Mouse (Mus musculus): ENCODE data around the gene Zzz3. TPM values are rescaled to one million over a fixed set of nuclear protein-coding genes. Genes with fewer than 3 reads are reported as not detected.
"Not testable (repeated sequence)": the region's sequence is repeated elsewhere in the genome, so short reads cannot be mapped to it uniquely, and the experiment has no call there.

Zzz3 gene
- polyA plus RNA-seq, 1 experiment from 2014 or later, result 36.0 TPM

DNA sequence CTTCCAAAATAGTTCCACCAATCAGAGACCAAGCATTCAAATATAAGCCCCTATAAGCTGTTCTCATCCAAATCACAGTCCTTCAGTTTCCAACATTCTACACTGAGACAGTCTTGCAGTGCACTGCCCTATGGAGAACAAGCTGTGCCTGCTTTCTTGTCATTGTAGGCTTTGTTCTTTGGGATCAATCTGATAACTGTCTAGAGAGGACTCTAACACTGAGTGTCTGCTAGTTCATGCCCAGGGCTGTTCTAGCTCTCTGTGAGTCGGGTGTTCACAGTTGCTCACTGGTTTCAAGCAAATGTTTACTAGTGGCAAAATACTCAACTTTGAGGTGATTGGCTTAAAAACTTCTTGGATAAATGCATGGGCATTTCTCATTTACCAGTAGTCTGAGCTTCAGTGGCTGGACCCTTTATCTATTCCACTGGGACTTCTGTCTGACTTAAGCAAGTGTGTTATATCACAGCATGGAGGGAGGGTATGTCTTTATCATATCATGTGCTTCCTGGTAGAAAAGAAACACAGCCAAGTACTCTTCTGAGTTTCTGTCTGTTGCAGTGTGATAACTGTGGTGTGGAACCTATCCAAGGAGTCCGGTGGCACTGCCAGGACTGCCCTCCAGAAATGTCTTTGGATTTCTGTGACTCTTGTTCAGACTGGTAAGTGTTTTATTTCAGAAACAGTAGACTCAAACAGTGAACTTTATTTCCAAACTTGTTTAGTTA is 62.2 kb downstream of the Zzz3 start:
- peaks cover 54% of the 10 kb centered on the region for H3K36me3 ChIP-seq
- no peak overlapping the region for H3K4me2 ChIP-seq
- no peaks in the 10 kb centered on the region for H3K27me3 ChIP-seq
- H3K4me1 ChIP-seq (replicated peaks), result no peaks in the 10 kb centered on the region
- H3K9me3 ChIP-seq, result no peaks in the 10 kb centered on the region
- H3K27ac ChIP-seq, result no peak overlapping the region
- H3K9ac ChIP-seq, result no peak overlapping the region
- WGBS, result 96% methylated on average over 2 of the region's 2 CpGs
- H3K4me3 ChIP-seq, result no peak overlapping the region
- no peak for ATAC-seq (ENCODE audit: low FRiP score)

DNA sequence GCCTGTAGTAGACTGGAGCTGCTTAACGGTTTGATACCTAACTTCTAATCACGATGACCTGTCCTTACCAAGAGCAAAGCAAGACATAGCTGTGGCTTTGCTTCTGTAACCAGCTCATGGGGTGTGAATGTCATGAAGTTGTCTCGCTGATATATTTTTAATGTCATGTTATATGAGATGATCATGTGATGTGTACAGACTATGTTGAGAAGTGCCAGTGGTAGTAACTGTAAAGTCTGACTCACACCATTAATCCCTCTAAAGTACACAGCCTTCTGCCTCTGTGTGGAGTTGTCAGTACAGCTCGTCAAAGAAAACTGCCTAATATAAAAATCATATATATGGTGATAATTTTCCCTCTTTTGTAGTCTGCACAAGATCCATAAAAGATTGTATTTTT is 63.6 kb downstream of the Zzz3 start:
- not testable (repeated sequence) for H3K27me3 ChIP-seq; H3K4me3 ChIP-seq; H3K27ac ChIP-seq; H3K9ac ChIP-seq; ATAC-seq (ENCODE audit: low FRiP score); H3K9me3 ChIP-seq; H3K4me1 ChIP-seq (replicated peaks); H3K4me2 ChIP-seq
- 93% methylated on average over 4 of the region's 4 CpGs for WGBS
- H3K36me3 ChIP-seq, result peaks cover 51% of the 10 kb centered on the region

GRCm38 (mm10) chr3:152460802-152461201 is 65.5 kb downstream of the Zzz3 start:
- H3K4me2 ChIP-seq, result no peak overlapping the region
- no peak overlapping the region for H3K4me3 ChIP-seq
- 62% methylated on average over 4 of the region's 4 CpGs for WGBS
- no peaks in the 10 kb centered on the region for H3K27me3 ChIP-seq
- no peaks in the 10 kb centered on the region for H3K4me1 ChIP-seq (replicated peaks)
- no peaks in the 10 kb centered on the region for H3K9me3 ChIP-seq
- H3K27ac ChIP-seq, result no peak overlapping the region
- no peak for ATAC-seq (ENCODE audit: low FRiP score)
- H3K9ac ChIP-seq, result no peak overlapping the region
- H3K36me3 ChIP-seq, result peaks cover 39% of the 10 kb centered on the region

GRCm38 (mm10) chr3:152462038-152462547 is 66.8 kb downstream of the Zzz3 start:
- Histone ChIP-seq H3K9me3 (no peaks in the 10 kb centered on the region), H3K36me3 (peaks cover 26% of the 10 kb centered on the region), H3K9ac (no peak overlapping the region), H3K4me3 (no peak overlapping the region), H3K27ac (no peak overlapping the region), H3K27me3 (no peaks in the 10 kb centered on the region), H3K4me1 (replicated peaks) (no peaks in the 10 kb centered on the region), H3K4me2 (no peak overlapping the region)
- ATAC-seq (ENCODE audit: low FRiP score), result no peak
- 92% methylated on average over 10 of the region's 10 CpGs for WGBS

DNA sequence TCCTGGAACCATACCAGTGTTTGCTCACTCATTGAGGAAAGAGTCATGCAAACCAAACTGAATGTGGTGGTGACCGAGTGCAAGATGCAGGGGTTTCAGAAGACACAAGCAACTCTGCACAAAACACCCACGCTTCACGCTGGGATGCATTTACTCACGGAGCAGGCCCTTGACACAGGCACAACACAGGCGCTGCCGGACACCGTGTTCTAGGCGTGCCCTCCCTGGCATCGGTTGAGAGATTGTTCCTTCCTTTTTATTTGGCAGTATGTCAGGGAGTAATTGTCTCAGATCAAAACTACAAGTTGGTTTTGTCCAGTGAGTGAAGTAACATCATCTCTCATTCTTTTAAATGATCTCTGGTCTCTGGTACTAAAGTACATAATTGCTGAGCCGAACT is 67.6 kb downstream of the Zzz3 start:
- no peaks in the 10 kb centered on the region for H3K9me3 ChIP-seq
- H3K4me3 ChIP-seq, result no peak overlapping the region
- H3K9ac ChIP-seq, result no peak overlapping the region
- 95% methylated on average over 10 of the region's 10 CpGs for WGBS
- no peak overlapping the region for H3K27ac ChIP-seq
- H3K36me3 ChIP-seq, result peaks cover 19% of the 10 kb centered on the region
- H3K4me1 ChIP-seq (replicated peaks), result no peaks in the 10 kb centered on the region
- no peaks in the 10 kb centered on the region for H3K27me3 ChIP-seq
- no peak for ATAC-seq (ENCODE audit: low FRiP score)
- no peak overlapping the region for H3K4me2 ChIP-seq

DNA sequence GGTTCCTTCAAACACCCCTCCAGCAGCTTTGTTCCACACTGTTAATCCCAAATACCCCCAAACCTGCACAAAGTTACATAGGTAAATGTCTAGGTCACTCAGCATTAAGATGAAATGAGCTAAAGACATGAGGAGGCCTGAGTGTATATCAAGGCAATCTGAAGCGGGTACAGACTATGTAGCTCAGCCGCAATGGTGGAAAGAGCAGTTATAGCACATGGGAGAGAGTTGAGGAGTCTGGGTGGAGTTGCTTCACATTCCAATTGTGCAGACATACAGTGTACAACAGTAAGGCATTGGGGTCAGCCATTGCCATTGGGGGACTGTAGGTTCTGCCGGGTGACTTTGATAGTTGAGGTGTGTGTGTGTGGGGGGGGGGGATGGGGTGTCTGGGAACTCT is 69.2 kb downstream of the Zzz3 start:
- no peak overlapping the region for H3K4me2 ChIP-seq
- H3K27ac ChIP-seq, result no peak overlapping the region
- no peaks in the 10 kb centered on the region for H3K9me3 ChIP-seq
- ATAC-seq (ENCODE audit: low FRiP score), result no peak
- H3K4me1 ChIP-seq (replicated peaks), result no peaks in the 10 kb centered on the region
- no peak overlapping the region for H3K4me3 ChIP-seq
- H3K36me3 ChIP-seq, result peaks cover 10% of the 10 kb centered on the region
- H3K9ac ChIP-seq, result no peak overlapping the region
- H3K27me3 ChIP-seq, result no peaks in the 10 kb centered on the region
- WGBS, result over 99% methylated on average over 3 of the region's 3 CpGs

- Histone ChIP-seq H3K4me3 (no peak overlapping the region), H3K36me3 (peaks cover 10% of the 10 kb centered on the region), H3K27me3 (no peaks in the 10 kb centered on the region), H3K9ac (no peak overlapping the region), H3K4me1 (replicated peaks) (no peaks in the 10 kb centered on the region), H3K4me2 (no peak overlapping the region), H3K9me3 (no peaks in the 10 kb centered on the region), H3K27ac (no peak overlapping the region)
- WGBS, result 88% methylated on average over 6 of the region's 6 CpGs
- no peak for ATAC-seq (ENCODE audit: low FRiP score)
These were observed 70.1 kb downstream of the Zzz3 start for GRCm38 (mm10) chr3:152465338-152465737.

DNA sequence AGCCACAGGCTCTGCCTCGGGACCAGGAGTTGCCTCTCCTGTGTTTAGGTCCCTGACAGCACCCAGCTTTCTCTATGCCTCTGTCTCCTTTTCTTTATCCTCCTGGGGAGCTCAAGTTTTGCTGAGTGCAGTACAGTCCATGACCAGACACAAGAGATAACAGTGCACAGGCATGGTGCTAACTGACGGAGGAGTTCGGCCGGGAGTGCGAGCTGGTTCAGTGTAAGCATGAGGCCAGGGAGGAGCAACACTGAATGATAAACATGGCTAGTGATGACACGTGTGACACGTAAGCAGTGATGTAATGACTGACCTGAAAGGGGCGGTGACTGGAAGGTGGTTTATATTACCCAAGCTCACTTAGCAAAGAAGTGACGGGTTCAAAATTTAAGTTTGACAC is 71.6 kb downstream of the Zzz3 start:
- Histone ChIP-seq H3K27me3 (no peaks in the 10 kb centered on the region), H3K4me3 (no peak overlapping the region), H3K9me3 (no peaks in the 10 kb centered on the region), H3K4me2 (no peak overlapping the region), H3K9ac (no peak overlapping the region), H3K36me3 (peaks cover 4% of the 10 kb centered on the region; the same call in 1 of the 2 replicates), H3K4me1 (replicated peaks) (no peaks in the 10 kb centered on the region), H3K27ac (no peak overlapping the region)
- no peak for ATAC-seq (ENCODE audit: low FRiP score)
- 94% methylated on average over 9 of the region's 9 CpGs for WGBS

DNA sequence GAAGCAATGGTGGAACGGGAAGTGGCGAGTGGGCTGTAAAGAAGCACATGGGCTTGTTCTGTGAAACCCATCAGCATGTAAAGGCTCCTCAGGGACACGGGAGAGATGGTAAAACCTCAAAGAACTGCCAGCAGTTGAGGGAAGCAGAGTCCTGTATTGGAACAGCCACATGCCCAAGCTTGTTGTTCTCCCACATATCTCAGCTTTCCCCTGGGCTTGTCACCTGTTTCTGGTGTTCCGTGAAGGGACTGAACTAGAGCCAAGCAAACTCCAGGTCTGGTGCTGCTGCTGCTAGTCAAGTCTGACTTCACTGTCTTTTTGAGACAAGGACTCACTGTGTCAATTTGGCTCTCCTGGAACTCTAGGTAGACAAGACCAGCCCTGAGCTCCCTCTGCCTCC is 72.0 kb downstream of the Zzz3 start:
- ATAC-seq (ENCODE audit: low FRiP score), result no peak

DNA sequence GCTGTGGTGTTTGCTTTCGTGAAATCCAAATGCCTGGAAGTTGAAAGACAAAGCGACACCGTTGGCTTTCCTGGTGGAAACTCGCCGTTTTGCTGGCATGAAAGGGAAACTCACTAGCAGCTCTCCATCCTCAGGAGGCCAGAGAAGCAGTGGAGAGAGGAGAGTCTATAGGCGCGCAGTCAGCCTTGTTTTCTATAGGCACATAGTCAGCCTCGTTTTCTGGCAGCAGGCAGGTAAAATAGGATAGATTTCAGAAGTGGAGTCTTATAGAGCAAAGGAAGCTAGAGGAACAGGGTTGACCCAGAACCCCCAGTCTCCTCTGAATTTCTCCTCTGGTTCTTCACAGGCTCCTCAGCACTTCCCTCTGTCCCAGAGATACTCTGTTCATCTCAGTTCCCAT is 72.8 kb downstream of the Zzz3 start:
- no peaks in the 10 kb centered on the region for H3K36me3 ChIP-seq
- 87% methylated on average over 8 of the region's 8 CpGs for WGBS
- no peaks in the 10 kb centered on the region for H3K4me1 ChIP-seq (replicated peaks)
- H3K9ac ChIP-seq, result no peak overlapping the region
- no peak for ATAC-seq (ENCODE audit: low FRiP score)
- no peak overlapping the region for H3K27ac ChIP-seq
- no peaks in the 10 kb centered on the region for H3K27me3 ChIP-seq
- no peak overlapping the region for H3K4me3 ChIP-seq
- no peaks in the 10 kb centered on the region for H3K9me3 ChIP-seq
- H3K4me2 ChIP-seq, result no peak overlapping the region

More for the DNA sequence above, 72.0 kb downstream of the Zzz3 start:
- Histone ChIP-seq H3K9ac (no peak overlapping the region), H3K9me3 (no peaks in the 10 kb centered on the region), H3K4me3 (no peak overlapping the region), H3K4me1 (replicated peaks) (no peaks in the 10 kb centered on the region), H3K27me3 (no peaks in the 10 kb centered on the region), H3K27ac (no peak overlapping the region), H3K4me2 (no peak overlapping the region), H3K36me3 (no peaks in the 10 kb centered on the region; the same call in 1 of the 2 replicates)
- 95% methylated on average over 4 of the region's 4 CpGs for WGBS

DNA sequence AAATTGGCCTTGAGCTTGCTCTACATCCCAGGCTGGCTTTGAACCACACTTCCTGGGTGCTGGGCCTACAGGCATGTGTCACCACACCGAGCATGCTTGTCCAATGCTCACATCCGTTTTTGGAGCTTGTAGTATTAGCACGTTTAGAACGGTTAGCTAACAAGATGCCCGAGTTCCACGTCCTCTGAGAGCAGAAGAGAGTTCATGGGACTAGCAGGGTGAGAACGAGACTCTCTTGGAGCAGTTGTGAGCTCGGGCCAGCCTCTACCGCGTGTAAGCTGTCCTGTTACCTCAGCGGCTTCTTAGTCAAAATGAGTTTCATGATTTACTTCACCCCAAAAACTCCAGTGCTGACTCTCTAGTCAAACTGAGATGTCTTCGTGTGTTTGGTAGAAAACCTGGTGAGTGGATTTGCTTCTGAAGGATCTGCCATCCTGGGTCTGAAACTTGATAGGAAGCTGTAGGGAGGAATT is 73.3 kb downstream of the Zzz3 start:
- no peak for ATAC-seq (ENCODE audit: low FRiP score)

DNA sequence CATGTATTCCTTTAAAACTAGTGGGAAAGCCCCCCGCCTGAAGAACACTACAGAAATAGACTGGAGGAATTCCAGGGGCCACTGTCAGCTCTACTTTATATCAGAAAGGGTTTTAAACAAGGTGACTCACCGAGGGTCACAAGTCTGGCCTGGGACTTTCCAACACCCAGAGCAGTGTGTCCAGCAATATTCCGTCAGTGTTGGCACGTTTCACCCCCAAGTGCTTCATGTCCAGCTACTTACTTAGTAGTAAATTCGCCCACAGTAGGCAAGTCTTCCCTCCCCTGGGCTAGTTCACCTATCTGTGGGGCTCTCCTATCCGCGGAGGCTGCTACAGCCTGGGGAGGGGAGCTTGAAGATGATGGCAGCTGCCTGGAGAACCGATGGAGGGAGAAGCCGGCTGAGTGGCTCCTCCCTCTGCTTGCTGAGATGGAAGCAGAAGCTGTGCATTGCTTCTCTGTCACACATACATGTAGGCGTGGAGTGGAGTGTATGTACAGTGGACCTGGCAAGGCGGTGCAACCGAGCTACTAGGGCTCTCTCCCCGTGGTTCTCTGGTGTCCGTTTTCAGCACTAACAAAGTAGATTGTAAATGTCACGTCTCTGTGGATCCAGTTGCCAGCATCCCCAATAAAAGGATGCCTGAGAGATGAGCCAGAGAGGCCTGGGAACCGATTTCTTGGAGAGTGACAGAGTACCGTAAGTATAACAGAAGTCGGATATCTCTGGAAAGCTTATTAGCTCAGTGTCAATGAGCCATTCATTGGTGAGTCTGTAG is 74.3 kb downstream of the Zzz3 start:
- H3K4me3 ChIP-seq, result no peak overlapping the region
- H3K4me2 ChIP-seq, result no peak overlapping the region
- H3K27me3 ChIP-seq, result no peaks in the 10 kb centered on the region
- no peaks in the 10 kb centered on the region for H3K4me1 ChIP-seq (replicated peaks)
- no peaks in the 10 kb centered on the region for H3K9me3 ChIP-seq
- H3K27ac ChIP-seq, result no peak overlapping the region
- WGBS, result 84% methylated on average over 18 of the region's 18 CpGs
- no peak for ATAC-seq (ENCODE audit: low FRiP score)
- no peaks in the 10 kb centered on the region for H3K36me3 ChIP-seq
- no peak overlapping the region for H3K9ac ChIP-seq

More for the DNA sequence above, 73.3 kb downstream of the Zzz3 start:
- H3K4me3 ChIP-seq, result no peak overlapping the region
- no peaks in the 10 kb centered on the region for H3K9me3 ChIP-seq
- H3K4me2 ChIP-seq, result no peak overlapping the region
- no peaks in the 10 kb centered on the region for H3K36me3 ChIP-seq
- H3K4me1 ChIP-seq (replicated peaks), result no peaks in the 10 kb centered on the region
- H3K27ac ChIP-seq, result no peak overlapping the region
- no peaks in the 10 kb centered on the region for H3K27me3 ChIP-seq
- WGBS, result 87% methylated on average over 12 of the region's 12 CpGs
- H3K9ac ChIP-seq, result no peak overlapping the region
